Mouse (Mus musculus) kidney, postnatal 14 days (tissue): ENCODE measurements around the gene Slc25a48.

ENCODE experiments used
- DNase-seq: peaks from one replicate; pipeline ENCODE4 v3.0.0; 2022; ENCODE audit warnings: mixed read lengths

The Slc25a48 gene

DNA sequence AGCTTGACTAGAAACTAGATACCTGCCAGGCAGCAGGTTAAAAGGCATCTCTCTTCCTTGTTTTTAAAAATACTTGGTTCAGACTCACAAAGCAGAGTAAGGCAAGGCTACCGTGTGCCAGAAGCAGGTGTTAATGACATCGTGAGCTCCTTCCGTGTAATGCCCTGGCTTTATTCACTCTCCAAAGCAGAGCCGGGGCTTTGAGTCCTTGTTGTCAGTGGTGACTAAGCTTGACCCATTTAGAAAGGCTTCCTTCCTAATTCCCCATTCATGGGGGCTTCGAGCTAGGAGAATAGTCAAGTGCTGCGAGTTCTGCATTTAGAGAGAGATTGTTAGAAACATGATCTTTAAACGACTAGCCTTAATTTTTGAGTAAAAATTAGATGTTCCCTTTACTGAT lies 78.7 kb downstream of the Slc25a48 start:
- DNase-seq: no peak

DNA sequence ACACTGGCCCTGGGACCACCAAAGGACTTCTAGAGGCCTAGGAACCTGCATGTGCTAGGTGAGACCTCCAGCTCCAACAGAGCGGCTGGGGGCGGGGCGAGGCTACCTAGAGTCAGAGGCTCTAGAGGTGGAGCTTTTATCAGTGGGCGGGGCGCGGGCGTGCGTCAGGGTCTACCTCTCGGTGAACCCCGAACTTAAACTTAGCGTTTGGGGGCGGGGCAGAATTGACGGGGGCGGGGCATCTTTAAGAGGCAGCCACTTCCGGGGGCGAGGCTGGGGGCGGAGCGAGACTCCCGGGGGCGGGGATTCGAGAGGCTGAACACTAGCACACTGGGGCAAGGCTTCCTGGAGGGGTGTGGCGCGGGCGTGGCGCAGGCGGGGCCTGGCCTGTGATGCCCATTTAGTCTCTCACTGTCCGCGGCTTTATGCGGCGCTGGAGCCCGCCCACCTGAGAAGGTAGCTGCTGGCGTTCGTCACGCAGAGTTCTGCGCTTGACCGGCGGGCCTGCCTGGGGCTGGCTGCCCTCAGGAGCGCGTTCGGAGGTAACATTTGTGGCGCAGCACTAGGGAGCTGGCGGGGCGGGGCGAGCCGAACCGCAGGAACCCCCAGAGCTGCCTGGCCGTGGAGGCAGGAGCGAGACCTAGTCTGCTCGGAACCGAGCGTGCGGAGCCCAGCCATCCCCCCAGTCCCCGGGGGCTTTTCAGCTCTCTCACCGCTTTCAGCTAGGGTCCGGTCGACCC lies 84.1 kb downstream of the Slc25a48 start, which contains the start of gene Fbxl21:
Gene Fbxl21, plus strand, starts transcription at position 392 of the 740 bp plus-strand sequence.
- peak; percentile 95 for DNase-seq

- no peak for DNase-seq
Measured at GRCm38 (mm10) chr13:56522821-56523167, 84.6 kb downstream of the Slc25a48 start.
